Mouse (Mus musculus) limb, embryonic 10.5 days (tissue): ENCODE data around the gene Icam5. TPM values are rescaled to one million over a fixed set of nuclear protein-coding genes. Genes with fewer than 3 reads are reported as not detected.
"Not testable (repeated sequence)": the region's sequence is repeated elsewhere in the genome, so short reads cannot be mapped to it uniquely, and the experiment has no call there.

ENCODE experiments used
- DNase-seq: peaks from one replicate; pipeline ENCODE4 v3.0.0-alpha.2; 2017; ENCODE audit warnings: low spot score
- H3K27ac ChIP-seq: fragments of 300-500 bp; sonication (generic); 2 replicates; pipeline ENCODE4 v1.5.1; 2016; ENCODE audit warnings: mild to moderate bottlenecking
- H3K27me3 ChIP-seq: fragments of 300-500 bp; sonication (generic); 2 replicates; pipeline ENCODE4 v1.6.1; 2016; ENCODE audit warnings: low read depth, mild to moderate bottlenecking; ENCODE audit not compliant: poor library complexity, severe bottlenecking
- H3K36me3 ChIP-seq: fragments of 300-500 bp; sonication (generic); 2 replicates; pipeline ENCODE4 v1.6.1; 2016; ENCODE audit warnings: mild to moderate bottlenecking, moderate library complexity
- H3K4me1 ChIP-seq: fragments of 300-500 bp; sonication (generic); 2 replicates; pipeline ENCODE4 v1.6.1; 2016
- H3K4me3 ChIP-seq: fragments of 300-500 bp; sonication (generic); 2 replicates; pipeline ENCODE4 v1.5.1; 2016; ENCODE audit warnings: mild to moderate bottlenecking, moderate library complexity
- H3K9me3 ChIP-seq: fragments of 300-500 bp; sonication (generic); replicated peaks from 2 replicates; pipeline ENCODE4 v1.6.1; 2016; ENCODE audit warnings: mild to moderate bottlenecking
- WGBS: fragments of 180-500 bp; shearing (Covaris S2); methylation state at CpG from one replicate; pipeline ENCODE4 v1.1.7; 2016; 5-methylcytosine and 5-hydroxymethylcytosine counted together
- polyA plus RNA-seq: library from polyadenylated mRNA; unstranded; fragments of >200 nt; fragmentation: Nextera tagmentation; extraction: Ambion mirVana; gene quantifications from 2 replicates; pipeline ENCODE4 v1.2.1, GENCODE M21; 2016

Gene Icam5
- polyA plus RNA-seq: 0.05 TPM in 1 of 2 replicates, not detected in the other

- Histone ChIP-seq H3K4me3 (peak within 1 kb of the TSS; percentile 56), H3K36me3 (no peaks in the 10 kb centered on the region), H3K27me3 (peaks cover 97% of the 10 kb centered on the region), H3K4me1 (peaks cover 75% of the 10 kb centered on the region), H3K27ac (no peak within 1 kb of the TSS), H3K9me3 (no peaks in the 10 kb centered on the region)
- no peak for DNase-seq
- under 1% methylated on average over 35 of the region's 35 CpGs for WGBS
These were observed at the start of gene Icam5 for GRCm38 (mm10) chr9:21031896-21032351. Icam5 (plus strand) TSS chr9:21032073.

- 78% methylated on average over 3 of the region's 3 CpGs for WGBS
- H3K27me3 ChIP-seq: no peaks in the 10 kb centered on the region
- H3K27ac ChIP-seq: no peak overlapping the region
These were observed 49.7 kb upstream of the Icam5 start for GRCm38 (mm10) chr9:20982171-20982570.

GRCm38 (mm10) chr9:20983169-20983568 lies 48.7 kb upstream of the Icam5 start:
- WGBS: 59% methylated on average over 5 of the region's 5 CpGs
- H3K27ac ChIP-seq: no peak overlapping the region; the same call in 1 of the 2 replicates
- H3K4me3 ChIP-seq: no peak overlapping the region
- peaks cover 9% of the 10 kb centered on the region; the same call in 1 of the 2 replicates for H3K27me3 ChIP-seq
- H3K4me1 ChIP-seq: peaks cover 25% of the 10 kb centered on the region
- H3K9me3 ChIP-seq: no peaks in the 10 kb centered on the region
- H3K36me3 ChIP-seq: no peaks in the 10 kb centered on the region
- DNase-seq: no peak

More at GRCm38 (mm10) chr9:20982171-20982570, 49.7 kb upstream of the Icam5 start:
- Histone ChIP-seq H3K36me3 (no peaks in the 10 kb centered on the region), H3K9me3 (no peaks in the 10 kb centered on the region), H3K4me3 (no peak overlapping the region), H3K4me1 (peaks cover 30% of the 10 kb centered on the region)
- DNase-seq: no peak

- Histone ChIP-seq H3K27ac (no peak overlapping the region), H3K9me3 (no peaks in the 10 kb centered on the region), H3K4me3 (no peak overlapping the region), H3K4me1 (peaks cover 19% of the 10 kb centered on the region), H3K27me3 (peaks cover 16% of the 10 kb centered on the region; the same call in 1 of the 2 replicates), H3K36me3 (no peaks in the 10 kb centered on the region)
- 64% methylated on average over 15 of the region's 15 CpGs for WGBS
- no peak for DNase-seq
These were observed 44.8 kb upstream of the Icam5 start for GRCm38 (mm10) chr9:20986952-20987686.

- Histone ChIP-seq H3K4me1 (peaks cover 19% of the 10 kb centered on the region), H3K36me3 (no peaks in the 10 kb centered on the region), H3K9me3 (no peaks in the 10 kb centered on the region), H3K27me3 (peaks cover 16% of the 10 kb centered on the region; the same call in 1 of the 2 replicates), H3K27ac (no peak overlapping the region), H3K4me3 (no peak overlapping the region)
- WGBS: 21% methylated on average over 7 of the region's 7 CpGs
- DNase-seq: no peak
These were observed 43.9 kb upstream of the Icam5 start for GRCm38 (mm10) chr9:20987953-20988352.

- peak overlapping the region; percentile 57 for H3K27ac ChIP-seq
- peaks cover 16% of the 10 kb centered on the region; the same call in 1 of the 2 replicates for H3K27me3 ChIP-seq
- peak overlapping the region; percentile 25 for H3K4me3 ChIP-seq
- H3K4me1 ChIP-seq: peaks cover 17% of the 10 kb centered on the region
- H3K9me3 ChIP-seq: no peaks in the 10 kb centered on the region
- H3K36me3 ChIP-seq: no peaks in the 10 kb centered on the region
- WGBS: 6% methylated on average over 10 of the region's 10 CpGs
- peak; percentile 58 for DNase-seq
These were observed 41.0 kb upstream of the Icam5 start for GRCm38 (mm10) chr9:20990861-20991260.

GRCm38 (mm10) chr9:20991587-20991986 lies 40.3 kb upstream of the Icam5 start:
- no peak for DNase-seq
- WGBS: 94% methylated on average over 4 of the region's 4 CpGs
- Histone ChIP-seq H3K9me3 (no peaks in the 10 kb centered on the region), H3K36me3 (no peaks in the 10 kb centered on the region), H3K27me3 (peaks cover 16% of the 10 kb centered on the region; the same call in 1 of the 2 replicates), H3K27ac (no peak overlapping the region), H3K4me3 (no peak overlapping the region), H3K4me1 (peaks cover 17% of the 10 kb centered on the region)

GRCm38 (mm10) chr9:20993165-20993898 lies 38.5 kb upstream of the Icam5 start:
- Histone ChIP-seq H3K27me3 (peaks cover 5% of the 10 kb centered on the region; the same call in 1 of the 2 replicates), H3K9me3 (no peaks in the 10 kb centered on the region), H3K27ac (no peak overlapping the region), H3K36me3 (no peaks in the 10 kb centered on the region), H3K4me1 (peaks cover 12% of the 10 kb centered on the region), H3K4me3 (no peak overlapping the region)
- DNase-seq: no peak
- 49% methylated on average over 5 of the region's 5 CpGs for WGBS

GRCm38 (mm10) chr9:20995069-20995468 lies 36.8 kb upstream of the Icam5 start:
- no peaks in the 10 kb centered on the region for H3K36me3 ChIP-seq
- no peak overlapping the region for H3K27ac ChIP-seq
- no peaks in the 10 kb centered on the region for H3K9me3 ChIP-seq
- no peak for DNase-seq
- peaks cover 12% of the 10 kb centered on the region for H3K4me1 ChIP-seq
- 69% methylated on average over 3 of the region's 3 CpGs for WGBS
- H3K4me3 ChIP-seq: no peak overlapping the region
- no peaks in the 10 kb centered on the region for H3K27me3 ChIP-seq

GRCm38 (mm10) chr9:20997065-20997464 lies 34.8 kb upstream of the Icam5 start:
- no peaks in the 10 kb centered on the region for H3K9me3 ChIP-seq
- 92% methylated on average over 8 of the region's 8 CpGs for WGBS
- 0 out of 2 replicates have a peak, but pooled peaks cover 5% of the 10 kb centered on the region for H3K4me1 ChIP-seq
- no peak overlapping the region for H3K27ac ChIP-seq
- no peak overlapping the region for H3K4me3 ChIP-seq
- H3K27me3 ChIP-seq: no peaks in the 10 kb centered on the region
- DNase-seq: no peak
- H3K36me3 ChIP-seq: no peaks in the 10 kb centered on the region

- H3K4me3 ChIP-seq, DNase-seq, H3K36me3 ChIP-seq, H3K9me3 ChIP-seq, H3K4me1 ChIP-seq, H3K27me3 ChIP-seq, H3K27ac ChIP-seq: not testable (repeated sequence)
- 81% methylated on average over 1 of the region's 1 CpGs for WGBS
These were observed 33.5 kb upstream of the Icam5 start for GRCm38 (mm10) chr9:20998337-20998736.

GRCm38 (mm10) chr9:21000811-21001210 lies 31.1 kb upstream of the Icam5 start:
- no peak overlapping the region for H3K4me3 ChIP-seq
- DNase-seq: no peak
- peaks cover 8% of the 10 kb centered on the region for H3K4me1 ChIP-seq
- H3K27ac ChIP-seq: no peak overlapping the region
- H3K36me3 ChIP-seq: peaks cover 16% of the 10 kb centered on the region
- no peaks in the 10 kb centered on the region for H3K9me3 ChIP-seq
- H3K27me3 ChIP-seq: no peaks in the 10 kb centered on the region

- no peak overlapping the region for H3K4me3 ChIP-seq
These were observed 30.1 kb upstream of the Icam5 start for GRCm38 (mm10) chr9:21001651-21002200.

More at GRCm38 (mm10) chr9:21001651-21002200, 30.1 kb upstream of the Icam5 start:
- Histone ChIP-seq H3K9me3 (no peaks in the 10 kb centered on the region), H3K4me1 (peaks cover 8% of the 10 kb centered on the region), H3K36me3 (peaks cover 25% of the 10 kb centered on the region), H3K27ac (no peak overlapping the region), H3K27me3 (no peaks in the 10 kb centered on the region)
- WGBS: 76% methylated on average over 6 of the region's 6 CpGs
- DNase-seq: no peak
